ENCODE assay signal across 29 mouse cellular contexts in genomic region chr8:107717856-107718255, GRCm38 (mm10).
DNase-seq lines count a peak whose midpoint lies in the region; ATAC-seq lines count a peak whose summit lies in the region.
"Had no signal": no experiment of that assay in that cellular context is flagged by ENCODE, and none has a peak within 500 bp of the region (broad histone marks: within the 10 kb centered on the region; RNA-seq: fewer than 3 reads in every experiment).

No protein-coding gene starts in this region.

- intact Hi-C loops in heart, postnatal 25 days (cut with DNase I), result no loop called here

- no peaks in the 10 kb centered on the region for H3K27me3 ChIP-seq in midbrain, embryonic 14.5 days (ENCODE audit: control insufficient read depth, insufficient read depth, low read length)
- H3K27me3 ChIP-seq in midbrain, embryonic 13.5 days, result no peaks in the 10 kb centered on the region
- no peaks in the 10 kb centered on the region for H3K27me3 ChIP-seq in midbrain, embryonic 16.5 days (ENCODE audit: control insufficient read depth, insufficient read depth, low read depth, low read length)
- no peaks in the 10 kb centered on the region for H3K27me3 ChIP-seq in midbrain, embryonic 10.5 days (ENCODE audit: low read depth, poor library complexity, severe bottlenecking)
- H3K27me3 ChIP-seq: CH12.LX; embryonic facial prominence, embryonic 13.5 days; embryonic facial prominence, embryonic 15.5 days; forebrain, embryonic 12.5 days had no signal

- H3K36me3 ChIP-seq in midbrain, embryonic 14.5 days (ENCODE audit: control insufficient read depth, insufficient read depth, low read length), result no peaks in the 10 kb centered on the region
- H3K36me3 ChIP-seq in midbrain, embryonic 13.5 days, result no peaks in the 10 kb centered on the region
- H3K36me3 ChIP-seq in midbrain, embryonic 16.5 days (ENCODE audit: control insufficient read depth, insufficient read depth, low read length), result no peaks in the 10 kb centered on the region
- no peaks in the 10 kb centered on the region for H3K36me3 ChIP-seq in midbrain, embryonic 10.5 days
- H3K36me3 ChIP-seq: embryonic facial prominence, embryonic 13.5 days; embryonic facial prominence, embryonic 15.5 days; forebrain, embryonic 10.5 days; forebrain, embryonic 12.5 days; G1E had no signal

- H3K4me2 ChIP-seq in midbrain, embryonic 14.5 days (ENCODE audit: low read length), result no peak overlapping the region
- H3K4me2 ChIP-seq in midbrain, embryonic 13.5 days (replicated peaks), result no peak overlapping the region
- peak overlapping the region; percentile 1; the same call in 1 of the 2 replicates for H3K4me2 ChIP-seq in midbrain, embryonic 16.5 days (ENCODE audit: low read length)
- H3K4me2 ChIP-seq: embryonic facial prominence, embryonic 13.5 days; embryonic facial prominence, embryonic 15.5 days; forebrain, embryonic 12.5 days had no signal

- H3K4me3 ChIP-seq in midbrain, embryonic 14.5 days (replicated peaks; ENCODE audit: low read depth, low read length), result no peak overlapping the region
- no peak overlapping the region for H3K4me3 ChIP-seq in midbrain, embryonic 13.5 days (replicated peaks)
- no peak overlapping the region for H3K4me3 ChIP-seq in midbrain, embryonic 16.5 days (ENCODE audit: low read depth, low read length)
- H3K4me3 ChIP-seq in midbrain, embryonic 10.5 days, result no peak overlapping the region
- H3K4me3 ChIP-seq: embryonic facial prominence, embryonic 13.5 days; embryonic facial prominence, embryonic 15.5 days; erythroblast, embryonic 14.5 days; forebrain, embryonic 10.5 days; forebrain, embryonic 12.5 days had no signal

- peak overlapping the region; percentile 39; the same call in 1 of the 2 replicates for H3K27ac ChIP-seq in midbrain, embryonic 14.5 days (replicated peaks; ENCODE audit: low read depth, low read length)
- H3K27ac ChIP-seq in midbrain, embryonic 13.5 days, result no peak overlapping the region
- H3K27ac ChIP-seq in midbrain, embryonic 16.5 days (ENCODE audit: low read length), result peak overlapping the region; percentile 1
- H3K27ac ChIP-seq in midbrain, embryonic 10.5 days (replicated peaks), result no peak overlapping the region
- H3K27ac ChIP-seq: embryonic facial prominence, embryonic 13.5 days; embryonic facial prominence, embryonic 15.5 days; forebrain, embryonic 10.5 days; forebrain, embryonic 12.5 days had no signal

- H3K4me1 ChIP-seq in midbrain, embryonic 14.5 days (ENCODE audit: control insufficient read depth, insufficient read depth, low read length), result 0 out of 2 replicates have a peak, but pooled peaks cover 5% of the 10 kb centered on the region
- no peaks in the 10 kb centered on the region for H3K4me1 ChIP-seq in midbrain, embryonic 13.5 days (replicated peaks)
- no peaks in the 10 kb centered on the region for H3K4me1 ChIP-seq in midbrain, embryonic 16.5 days (ENCODE audit: control insufficient read depth, insufficient read depth, low read length)
- H3K4me1 ChIP-seq in midbrain, embryonic 10.5 days, result no peaks in the 10 kb centered on the region
- H3K4me1 ChIP-seq: embryonic facial prominence, embryonic 13.5 days; embryonic facial prominence, embryonic 15.5 days; forebrain, embryonic 10.5 days; forebrain, embryonic 12.5 days had no signal

- peak; percentile 42 for DNase-seq in heart, adult 11 months
- no peak for DNase-seq in heart, postnatal 25 days (ENCODE audit: low spot score)
- DNase-seq in midbrain, embryonic 14.5 days, result peak; percentile 59
- DNase-seq in midbrain, embryonic 10.5 days (ENCODE audit: low spot score), result no peak
- DNase-seq: adrenal gland, adult 8-10 months; adrenal gland, postnatal 14 days; adrenal gland, postnatal 36 days; B cell, adult 2 months; cerebellum, adult 11 months; cerebellum, adult 18-20 months; cerebellum, adult 8-10 months; cerebellum, adult 9-11 months; cerebellum, postnatal 14 days; cerebellum, postnatal 36 days; embryo, embryonic 11 days had no signal

- no peak for ATAC-seq in midbrain, embryonic 14.5 days (ENCODE audit: low FRiP score, low TSS enrichment)
- no peak for ATAC-seq in midbrain, embryonic 13.5 days
- ATAC-seq in midbrain, embryonic 16.5 days, result no peak; the same call in 1 of the 2 replicates
- ATAC-seq: activated CD4-positive, CD25-positive, alpha-beta regulatory T cell, adult 4 months; CD4-positive, CD25-positive, alpha-beta regulatory T cell, adult 4 months; forebrain, embryonic 14.5 days; forebrain, embryonic 16.5 days; Patski had no signal

- H3K9me3 ChIP-seq in midbrain, embryonic 14.5 days (ENCODE audit: control insufficient read depth, low read length), result no peaks in the 10 kb centered on the region
- no peaks in the 10 kb centered on the region for H3K9me3 ChIP-seq in midbrain, embryonic 13.5 days
- no peaks in the 10 kb centered on the region for H3K9me3 ChIP-seq in midbrain, embryonic 16.5 days (replicated peaks; ENCODE audit: control insufficient read depth, low read length, poor library complexity, severe bottlenecking)
- no peaks in the 10 kb centered on the region for H3K9me3 ChIP-seq in midbrain, embryonic 10.5 days (replicated peaks)
- H3K9me3 ChIP-seq: embryonic facial prominence, embryonic 13.5 days; embryonic facial prominence, embryonic 15.5 days; forebrain, embryonic 10.5 days; forebrain, embryonic 12.5 days had no signal

- H3K9ac ChIP-seq in midbrain, embryonic 14.5 days (replicated peaks; ENCODE audit: low read length), result no peak overlapping the region
- H3K9ac ChIP-seq in midbrain, embryonic 13.5 days (replicated peaks), result no peak overlapping the region
- no peak overlapping the region for H3K9ac ChIP-seq in midbrain, embryonic 16.5 days (ENCODE audit: low read depth, low read length)
- H3K9ac ChIP-seq: embryonic facial prominence, embryonic 13.5 days; embryonic facial prominence, embryonic 15.5 days; forebrain, embryonic 12.5 days had no signal

- 59% methylated on average over 13 of the region's 13 CpGs for WGBS in midbrain, embryonic 14.5 days
- WGBS in midbrain, embryonic 13.5 days, result 75% methylated on average over 13 of the region's 13 CpGs
- 58% methylated on average over 13 of the region's 13 CpGs for WGBS in midbrain, embryonic 16.5 days
- WGBS in midbrain, embryonic 10.5 days, result 90% methylated on average over 13 of the region's 13 CpGs

Comparison
In these comparisons a context has a peak if more than half of its experiments do, and no peak if none do; other contexts are left out.
1. DNase-seq: peak in heart, adult 11 months (single experiment) and midbrain, embryonic 14.5 days (single experiment); none in heart, postnatal 25 days (single experiment) and midbrain, embryonic 10.5 days (single experiment).
2. H3K27ac ChIP-seq: peak in midbrain, embryonic 14.5 days (single experiment) and midbrain, embryonic 16.5 days (single experiment); none in midbrain, embryonic 13.5 days (single experiment) and midbrain, embryonic 10.5 days (single experiment).